ENCODE assay signal across 8 mouse cellular contexts in genomic region chr12:104845707-104846106, GRCm38 (mm10). TPM values are rescaled to one million over a fixed set of nuclear protein-coding genes. Genes with fewer than 3 reads are reported as not detected.
A peak's percentile ranks its signal among the peaks of the same experiment; 100 is the strongest.
DNase-seq lines count a peak whose midpoint lies in the region; ATAC-seq lines count a peak whose summit lies in the region.

No protein-coding gene starts in this region.

- no peak overlapping the region; the same call in 1 of the 2 replicates for H3K9ac ChIP-seq in neural tube, embryonic 11.5 days (ENCODE audit: low read length)
- H3K9ac ChIP-seq in heart, embryonic 14.5 days (ENCODE audit: low read length) = 0 out of 2 replicates have a peak overlapping the region, but pooled peaks have one; percentile 17

- ATAC-seq in neural tube, embryonic 11.5 days (ENCODE audit: insufficient read depth, low FRiP score, low TSS enrichment) = no peak
- ATAC-seq in heart, embryonic 14.5 days (ENCODE audit: insufficient number of reproducible peaks, insufficient read depth, low FRiP score, low read depth) = no peak

- no peak overlapping the region for H3K4me3 ChIP-seq in neural tube, embryonic 11.5 days (ENCODE audit: low read depth, low read length)
- H3K4me3 ChIP-seq in heart, embryonic 14.5 days (ENCODE audit: control insufficient read depth in 1 of 2, insufficient read depth in 1 of 2, low read depth in 1 of 2, low read length in 2 of 2) = peak overlapping the region; percentile 17 to 18; a peak in 2 of 4 replicates

- 2% methylated on average over 11 of the region's 11 CpGs for WGBS in neural tube, embryonic 11.5 days
- WGBS in heart, embryonic 14.5 days = 8% methylated on average over 11 of the region's 11 CpGs

- peak overlapping the region; percentile 26 for H3K4me2 ChIP-seq in neural tube, embryonic 11.5 days (ENCODE audit: low read depth)
- H3K4me2 ChIP-seq in heart, embryonic 14.5 days (ENCODE audit: low read length) = peak overlapping the region; percentile 66

- peaks cover 9% of the 10 kb centered on the region for H3K4me1 ChIP-seq in neural tube, embryonic 11.5 days (ENCODE audit: control insufficient read depth, insufficient read depth, low read length)
- peaks cover 0 to 7% of the 10 kb centered on the region in 2 experiments; a peak in 2 of 4 replicates for H3K4me1 ChIP-seq in heart, embryonic 14.5 days (ENCODE audit: control insufficient read depth in 2 of 2, insufficient read depth in 2 of 2, low read length in 2 of 2)

- H3K27ac ChIP-seq in neural tube, embryonic 11.5 days (ENCODE audit: low read depth, low read length) = no peak overlapping the region
- no peak overlapping the region for H3K27ac ChIP-seq in heart, embryonic 14.5 days (replicated peaks in 1 of 2; ENCODE audit: control insufficient read depth in 1 of 2, insufficient read depth in 1 of 2, low read depth in 2 of 2, low read length in 2 of 2)

- H3K27me3 ChIP-seq in neural tube, embryonic 11.5 days (ENCODE audit: control insufficient read depth, insufficient read depth, low read length) = no peaks in the 10 kb centered on the region
- H3K27me3 ChIP-seq in heart, embryonic 14.5 days (ENCODE audit: control insufficient read depth, insufficient read depth, low read length) = 0 out of 2 replicates have a peak, but pooled peaks cover 9% of the 10 kb centered on the region

- DNase-seq in neural tube, embryonic 11.5 days (ENCODE audit: low spot score) = no peak
- no peak for DNase-seq in neural tube, embryonic 10.5 days (ENCODE audit: extremely low spot score, low spot score)
- DNase-seq in kidney, postnatal 14 days = peak; percentile 65
- peak; percentile 74 for DNase-seq in lung, postnatal 36 days
- no peak for DNase-seq in cerebellum, postnatal 14 days
- DNase-seq in spleen, postnatal 14 days (ENCODE audit: low spot score in 2 of 2) = no peak
- DNase-seq in adrenal gland, postnatal 25 days = no peak

- no peaks in the 10 kb centered on the region for H3K36me3 ChIP-seq in neural tube, embryonic 11.5 days (ENCODE audit: control insufficient read depth, insufficient read depth, low read length)
- H3K36me3 ChIP-seq in heart, embryonic 14.5 days (ENCODE audit: control insufficient read depth, insufficient read depth, low read length) = no peaks in the 10 kb centered on the region

- H3K9me3 ChIP-seq in neural tube, embryonic 11.5 days (ENCODE audit: control insufficient read depth, low read length) = no peaks in the 10 kb centered on the region
- no peaks in the 10 kb centered on the region for H3K9me3 ChIP-seq in heart, embryonic 14.5 days (ENCODE audit: control insufficient read depth, low read length)

RNA-seq across cellular contexts. Expression of gene Clmn, which starts 19.2 kb away (rescaled TPM):
- 2.9 and 3.0 TPM in 2 replicates for polyA plus RNA-seq in neural tube, embryonic 11.5 days (2014; fragmentation: Nextera tagmentation; extraction: Ambion mirVana)
- polyA plus RNA-seq in heart, embryonic 14.5 days (2014; fragmentation: Nextera tagmentation; extraction: Ambion mirVana) = 0.44 and 0.49 TPM in 2 replicates
- total RNA-seq in adrenal gland, postnatal 25 days (2021) = 8.5 and 12.4 TPM in 2 replicates

Comparison
In these comparisons a context has a peak if more than half of its experiments do, and no peak if none do; other contexts are left out.
1. DNase-seq: peak in kidney, postnatal 14 days (single experiment) and lung, postnatal 36 days (single experiment); none in neural tube, embryonic 11.5 days (single experiment), neural tube, embryonic 10.5 days (single experiment), cerebellum, postnatal 14 days (0 of 2), spleen, postnatal 14 days (0 of 2) and adrenal gland, postnatal 25 days (single experiment).